Mouse (Mus musculus): ENCODE data around the gene Spesp1. TPM values are rescaled to one million over a fixed set of nuclear protein-coding genes. Genes with fewer than 3 reads are reported as not detected.

The Spesp1 gene
- polyA plus RNA-seq, 1 experiment, result 135 TPM

DNA sequence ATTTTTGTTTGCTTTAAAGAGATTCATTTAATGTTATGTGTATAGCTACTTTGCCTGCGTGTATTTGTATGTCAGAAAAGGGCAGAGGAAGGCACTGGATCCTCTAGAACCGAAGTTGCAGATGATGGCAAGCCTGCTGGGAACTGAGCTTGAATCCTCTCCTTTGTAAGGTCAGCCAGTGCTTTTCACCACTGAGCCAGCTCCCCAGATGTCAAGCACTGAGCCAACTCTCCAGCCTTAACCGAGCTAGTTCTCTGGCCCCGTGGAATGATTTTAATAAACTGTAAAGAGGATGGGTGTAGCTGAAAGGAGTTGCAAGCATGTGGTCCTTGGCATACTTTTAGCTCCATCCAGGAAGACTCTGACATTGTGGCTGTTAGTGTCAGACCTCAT is 5.6 kb upstream of the Spesp1 start:
- H3K4me3 ChIP-seq (ENCODE audit: control insufficient read depth, low read depth, low read length), result no peak overlapping the region
- no peak overlapping the region for H3K27ac ChIP-seq (ENCODE audit: control insufficient read depth, insufficient read depth, low read depth, low read length)
- H3K36me3 ChIP-seq (ENCODE audit: control insufficient read depth, insufficient read depth, low read length), result no peaks in the 10 kb centered on the region
- no peaks in the 10 kb centered on the region; the same call in 1 of the 2 replicates for H3K4me1 ChIP-seq (ENCODE audit: control insufficient read depth, insufficient read depth, low read length)
- H3K27me3 ChIP-seq (ENCODE audit: control insufficient read depth, insufficient read depth, low read length), result no peaks in the 10 kb centered on the region
- TF ChIP-seq POLR2A (IDR thresholded peaks at IDR 0.05; ENCODE audit: control insufficient read depth, low read depth, low read length) (no peak), CTCF (IDR thresholded peaks at IDR 0.05; ENCODE audit: control insufficient read depth, insufficient read depth, insufficient replicate concordance, low read depth, low read length) (no peak)

DNA sequence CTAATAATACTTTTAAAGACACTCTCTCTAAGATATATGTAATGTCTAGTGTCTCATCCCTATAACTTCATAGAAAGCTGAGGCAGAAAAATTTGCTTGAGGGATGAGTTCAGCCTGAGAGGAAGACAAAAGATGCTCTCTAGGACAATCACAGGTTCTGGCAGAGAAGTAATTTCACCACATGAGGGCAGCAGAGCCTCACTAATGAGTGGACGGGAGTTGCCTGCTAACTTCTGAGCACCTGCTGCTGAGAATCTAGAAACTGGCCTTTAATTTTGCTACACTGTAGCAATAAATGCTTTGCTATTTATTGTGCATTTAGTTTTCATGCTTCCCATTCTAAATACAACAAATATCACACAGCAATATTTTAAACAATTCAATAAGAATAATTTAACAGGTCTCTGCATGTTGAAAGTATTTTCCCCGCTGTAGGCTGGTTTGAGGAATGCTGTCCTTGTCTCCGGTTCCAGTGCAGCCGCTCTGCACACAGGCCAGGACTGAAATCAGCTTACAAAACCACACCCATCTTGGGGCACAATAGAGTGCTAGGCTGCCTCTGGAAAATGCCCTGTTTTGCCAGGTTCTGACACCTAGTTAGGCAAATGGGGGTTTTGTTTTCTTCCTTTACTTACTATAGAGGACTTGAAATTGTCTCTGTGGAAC is 5.1 kb upstream of the Spesp1 start:
- H3K27ac ChIP-seq (ENCODE audit: control insufficient read depth, insufficient read depth, low read depth, low read length), result no peak overlapping the region
- H3K36me3 ChIP-seq (ENCODE audit: control insufficient read depth, insufficient read depth, low read length), result no peaks in the 10 kb centered on the region
- H3K27me3 ChIP-seq (ENCODE audit: control insufficient read depth, insufficient read depth, low read length), result no peaks in the 10 kb centered on the region
- TF ChIP-seq CTCF (IDR thresholded peaks at IDR 0.05; ENCODE audit: control insufficient read depth, insufficient read depth, insufficient replicate concordance, low read depth, low read length) (peak; percentile 41; the same call in 1 of the 2 replicates), POLR2A (IDR thresholded peaks at IDR 0.05; ENCODE audit: control insufficient read depth, low read depth, low read length) (no peak)
- no peaks in the 10 kb centered on the region; the same call in 1 of the 2 replicates for H3K4me1 ChIP-seq (ENCODE audit: control insufficient read depth, insufficient read depth, low read length)
- H3K4me3 ChIP-seq (ENCODE audit: control insufficient read depth, low read depth, low read length), result no peak overlapping the region

DNA sequence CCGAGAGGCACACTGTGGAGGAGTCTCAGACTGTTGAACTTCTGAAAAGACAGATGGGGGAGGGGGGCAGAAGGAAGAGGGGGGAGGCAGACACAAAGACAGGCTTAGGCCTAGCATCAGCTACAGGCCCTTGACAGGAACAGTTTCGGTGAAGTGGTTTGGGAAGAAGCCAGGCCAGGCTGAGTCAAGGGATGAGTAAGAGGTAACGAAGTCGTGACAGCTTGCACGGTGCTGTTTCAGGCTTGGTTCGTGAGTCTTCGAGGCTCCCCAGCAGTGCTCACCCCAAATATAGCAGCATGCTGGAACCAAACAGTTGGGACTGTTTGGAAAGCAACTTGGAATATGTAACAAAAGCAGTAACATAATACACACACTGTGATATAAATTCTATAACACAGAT is 2.3 kb upstream of the Spesp1 start:
- no peaks in the 10 kb centered on the region for H3K27me3 ChIP-seq (ENCODE audit: control insufficient read depth, insufficient read depth, low read length)
- H3K4me3 ChIP-seq (ENCODE audit: control insufficient read depth, low read depth, low read length), result peak overlapping the region; percentile 41
- H3K4me1 ChIP-seq (ENCODE audit: control insufficient read depth, insufficient read depth, low read length), result no peaks in the 10 kb centered on the region; the same call in 1 of the 2 replicates
- H3K27ac ChIP-seq (ENCODE audit: control insufficient read depth, insufficient read depth, low read depth, low read length), result no peak overlapping the region
- TF ChIP-seq POLR2A (IDR thresholded peaks at IDR 0.05; ENCODE audit: control insufficient read depth, low read depth, low read length) (no peak), CTCF (IDR thresholded peaks at IDR 0.05; ENCODE audit: control insufficient read depth, insufficient read depth, insufficient replicate concordance, low read depth, low read length) (no peak)
- H3K36me3 ChIP-seq (ENCODE audit: control insufficient read depth, insufficient read depth, low read length), result peaks cover 2% of the 10 kb centered on the region; the same call in 1 of the 2 replicates

DNA sequence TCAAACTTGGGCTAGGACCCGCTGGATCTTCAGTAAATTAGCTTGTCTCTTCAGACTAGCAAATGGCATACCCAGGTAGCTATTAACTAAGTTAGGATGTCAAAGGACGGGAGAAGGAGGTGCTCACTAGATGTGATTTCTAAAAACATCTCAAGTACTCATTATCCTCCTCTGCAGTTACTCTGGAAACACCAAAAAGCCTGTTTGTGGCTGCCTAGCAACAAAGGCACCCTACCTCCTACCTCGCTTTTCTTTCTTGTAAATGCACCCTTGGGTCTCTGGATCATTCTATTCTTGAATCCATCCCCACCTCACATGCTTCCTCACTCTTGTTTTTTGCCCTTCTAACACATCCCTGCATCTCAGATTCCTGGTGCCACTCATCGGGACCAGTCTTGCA is 5.1 kb downstream of the Spesp1 start:
- H3K36me3 ChIP-seq (ENCODE audit: control insufficient read depth, insufficient read depth, low read length), result peaks cover 2% of the 10 kb centered on the region; the same call in 1 of the 2 replicates
- H3K4me1 ChIP-seq (ENCODE audit: control insufficient read depth, insufficient read depth, low read length), result no peaks in the 10 kb centered on the region; the same call in 1 of the 2 replicates

DNA sequence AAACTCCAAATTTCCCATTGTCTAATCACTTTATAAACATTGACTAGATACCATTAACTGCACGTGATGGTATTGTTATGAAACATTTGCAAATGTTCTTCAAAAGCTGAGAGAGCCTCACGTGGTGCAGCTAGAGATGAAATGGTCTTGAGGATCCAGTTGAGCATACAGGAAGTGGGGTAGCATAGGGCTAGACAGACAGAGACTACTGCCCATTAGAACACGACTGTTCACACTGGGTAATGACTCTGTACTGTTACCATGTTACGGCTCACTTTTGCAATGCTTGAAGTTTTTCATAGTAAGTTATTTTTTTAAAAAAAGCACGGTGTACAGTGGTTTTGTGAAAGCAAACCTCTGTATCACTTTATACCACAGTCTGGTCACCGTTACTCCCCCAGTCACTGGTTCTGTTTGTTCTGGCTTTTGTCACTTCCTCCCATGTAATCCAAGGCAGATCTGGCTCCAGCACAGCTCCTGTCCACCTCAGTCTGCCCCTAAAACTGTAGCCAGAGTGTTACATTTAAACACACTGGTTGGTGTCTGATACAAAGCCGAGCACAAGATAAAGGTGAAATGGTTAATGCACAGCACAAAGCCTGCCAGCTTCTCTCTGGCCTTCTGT is 11.1 kb downstream of the Spesp1 start:
- H3K36me3 ChIP-seq (ENCODE audit: control insufficient read depth, insufficient read depth, low read length), result no peaks in the 10 kb centered on the region
- no peaks in the 10 kb centered on the region for H3K4me1 ChIP-seq (ENCODE audit: control insufficient read depth, insufficient read depth, low read length)
- H3K27ac ChIP-seq (ENCODE audit: control insufficient read depth, insufficient read depth, low read depth, low read length), result no peak overlapping the region
- TF ChIP-seq CTCF (IDR thresholded peaks at IDR 0.05; ENCODE audit: control insufficient read depth, insufficient read depth, insufficient replicate concordance, low read depth, low read length) (no peak), POLR2A (IDR thresholded peaks at IDR 0.05; ENCODE audit: control insufficient read depth, low read depth, low read length) (no peak)
- no peak overlapping the region for H3K4me3 ChIP-seq (ENCODE audit: control insufficient read depth, low read depth, low read length)
- no peaks in the 10 kb centered on the region for H3K27me3 ChIP-seq (ENCODE audit: control insufficient read depth, insufficient read depth, low read length)

More for the DNA sequence above, 5.1 kb downstream of the Spesp1 start:
- H3K27ac ChIP-seq (ENCODE audit: control insufficient read depth, insufficient read depth, low read depth, low read length), result no peak overlapping the region
- TF ChIP-seq POLR2A (IDR thresholded peaks at IDR 0.05; ENCODE audit: control insufficient read depth, low read depth, low read length), result no peak
- H3K4me3 ChIP-seq (ENCODE audit: control insufficient read depth, low read depth, low read length), result no peak overlapping the region
- H3K27me3 ChIP-seq (ENCODE audit: control insufficient read depth, insufficient read depth, low read length), result no peaks in the 10 kb centered on the region

DNA sequence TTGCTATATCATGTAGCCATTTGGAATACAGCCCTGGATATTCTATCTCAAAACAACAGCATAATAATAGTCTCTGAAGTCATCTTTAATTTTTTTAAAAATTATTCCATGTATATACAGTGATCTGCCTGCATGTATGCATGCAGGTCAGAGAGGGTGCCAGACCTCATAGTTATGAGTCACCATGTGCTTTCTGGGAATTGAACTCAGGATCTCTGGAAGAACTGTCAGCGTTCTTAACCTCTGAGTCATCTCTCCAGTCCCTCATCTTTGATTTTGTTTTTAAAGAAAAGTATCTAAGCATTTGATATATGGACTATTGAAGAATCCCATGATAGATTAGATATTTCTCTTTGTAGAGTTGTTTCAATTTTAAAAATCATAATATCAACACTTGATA is 12.8 kb downstream of the Spesp1 start:
- Histone ChIP-seq H3K27ac (ENCODE audit: control insufficient read depth, insufficient read depth, low read depth, low read length) (no peak overlapping the region), H3K4me1 (ENCODE audit: control insufficient read depth, insufficient read depth, low read length) (no peaks in the 10 kb centered on the region), H3K27me3 (ENCODE audit: control insufficient read depth, insufficient read depth, low read length) (no peaks in the 10 kb centered on the region), H3K36me3 (ENCODE audit: control insufficient read depth, insufficient read depth, low read length) (no peaks in the 10 kb centered on the region), H3K4me3 (ENCODE audit: control insufficient read depth, low read depth, low read length) (peak overlapping the region; percentile 52)
- no peak for TF ChIP-seq CTCF (IDR thresholded peaks at IDR 0.05; ENCODE audit: control insufficient read depth, insufficient read depth, insufficient replicate concordance, low read depth, low read length)
- TF ChIP-seq POLR2A (IDR thresholded peaks at IDR 0.05; ENCODE audit: control insufficient read depth, low read depth, low read length), result no peak

DNA sequence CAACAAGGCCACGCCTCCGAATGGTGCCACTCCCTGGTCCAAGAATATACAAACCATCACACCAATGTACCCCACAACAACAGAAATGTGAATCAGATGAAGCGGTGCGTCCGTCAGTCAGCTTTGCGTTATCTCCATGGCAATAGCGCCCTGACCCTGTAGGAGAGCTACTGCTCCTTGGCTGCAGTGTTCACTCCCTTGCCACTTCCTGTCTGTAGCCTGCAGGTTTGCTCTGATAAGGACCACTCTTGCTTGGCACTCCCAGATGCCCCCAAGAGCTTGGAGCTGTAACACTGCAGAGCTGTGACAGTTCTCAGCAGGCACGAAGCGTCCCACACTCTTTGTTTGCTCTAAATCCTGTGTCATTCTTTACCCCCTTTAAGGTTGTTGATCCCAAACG is 16.7 kb downstream of the Spesp1 start:
- TF ChIP-seq POLR2A (IDR thresholded peaks at IDR 0.05; ENCODE audit: control insufficient read depth, low read depth, low read length) (no peak), CTCF (IDR thresholded peaks at IDR 0.05; ENCODE audit: control insufficient read depth, insufficient read depth, insufficient replicate concordance, low read depth, low read length) (no peak)
- Histone ChIP-seq H3K4me1 (ENCODE audit: control insufficient read depth, insufficient read depth, low read length) (no peaks in the 10 kb centered on the region; the same call in 1 of the 2 replicates), H3K4me3 (ENCODE audit: control insufficient read depth, low read depth, low read length) (no peak overlapping the region), H3K27me3 (ENCODE audit: control insufficient read depth, insufficient read depth, low read length) (no peaks in the 10 kb centered on the region), H3K27ac (ENCODE audit: control insufficient read depth, insufficient read depth, low read depth, low read length) (no peak overlapping the region), H3K36me3 (ENCODE audit: control insufficient read depth, insufficient read depth, low read length) (no peaks in the 10 kb centered on the region)
